Mouse (Mus musculus): ENCODE measurements around the gene Stam. TPM values are rescaled to one million over a fixed set of nuclear protein-coding genes. Genes with fewer than 3 reads are reported as not detected.

The Stam gene
- polyA plus RNA-seq, 1 experiment from 2014 or later = 80.2 TPM

DNA sequence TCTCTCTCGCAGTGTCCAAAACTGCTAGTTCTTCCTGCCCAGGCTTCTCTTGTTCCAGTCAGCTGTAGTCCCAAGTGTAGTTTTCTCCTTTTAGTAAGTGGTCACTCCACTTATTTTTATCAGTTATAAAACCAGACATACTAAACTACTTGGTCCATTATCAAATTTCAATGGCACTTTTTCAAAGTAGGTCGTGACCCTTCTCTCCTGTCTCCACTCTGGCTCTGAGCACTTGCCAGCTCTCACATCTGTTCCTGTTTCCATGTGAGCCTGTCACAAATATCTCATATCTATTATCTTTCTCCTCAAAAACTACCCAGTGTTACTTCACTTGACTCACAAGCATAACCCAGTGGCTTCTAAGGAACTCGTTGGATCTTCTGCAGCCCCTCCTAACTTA, 71.4 kb downstream of the Stam start:
- H3K9ac ChIP-seq = no peak overlapping the region
- H3K4me2 ChIP-seq = no peak overlapping the region
- no peaks in the 10 kb centered on the region for H3K4me1 ChIP-seq (ENCODE audit: insufficient read depth)
- TF ChIP-seq CTCF (IDR thresholded peaks at IDR 0.05; ENCODE audit: low read depth) = no peak
- peaks cover 57% of the 10 kb centered on the region for H3K36me3 ChIP-seq (ENCODE audit: insufficient read depth)
- H3K9me3 ChIP-seq (ENCODE audit: low read depth, low read length) = no peaks in the 10 kb centered on the region
- no peaks in the 10 kb centered on the region for H3K27me3 ChIP-seq (ENCODE audit: insufficient read depth, low read length)
- 69% methylated on average over 3 of the region's 3 CpGs for WGBS
- H3K27ac ChIP-seq (ENCODE audit: low read depth) = no peak overlapping the region
- H3K4me3 ChIP-seq (ENCODE audit: low read depth, low read length) = no peak overlapping the region
- no peak for DNase-seq
- no peak for ATAC-seq (ENCODE audit: insufficient read depth)

DNA sequence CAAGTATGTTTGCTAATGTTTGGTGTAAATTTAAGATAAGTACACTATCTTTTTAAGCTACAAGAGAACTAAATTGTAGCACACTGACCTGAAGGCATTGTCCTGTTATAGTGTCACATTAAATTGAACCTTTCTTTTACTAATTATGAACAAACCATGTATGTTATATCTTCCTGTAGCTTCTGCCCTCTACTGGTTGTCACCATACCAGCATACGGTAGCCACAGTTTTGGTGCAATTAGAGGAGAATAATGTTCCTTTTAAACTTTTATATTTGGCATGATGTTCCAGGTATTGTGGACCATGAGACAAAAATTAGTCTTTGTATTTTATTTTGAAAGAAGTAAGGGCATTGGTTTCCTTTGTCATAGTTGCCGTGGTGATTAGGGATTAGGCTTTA, 73.0 kb downstream of the Stam start:
- H3K4me1 ChIP-seq (ENCODE audit: insufficient read depth) = no peaks in the 10 kb centered on the region
- H3K36me3 ChIP-seq (ENCODE audit: insufficient read depth) = peaks cover 48% of the 10 kb centered on the region
- WGBS = 82% methylated on average over 2 of the region's 2 CpGs
- no peak overlapping the region for H3K9ac ChIP-seq
- TF ChIP-seq CTCF (IDR thresholded peaks at IDR 0.05; ENCODE audit: low read depth) = peak; percentile 54
- H3K4me2 ChIP-seq = no peak overlapping the region
- no peak overlapping the region for H3K4me3 ChIP-seq (ENCODE audit: low read depth, low read length)
- ATAC-seq (ENCODE audit: insufficient read depth) (no peak), DNase-seq (peak; percentile 57)
- no peak overlapping the region for H3K27ac ChIP-seq (ENCODE audit: low read depth)
- no peaks in the 10 kb centered on the region for H3K27me3 ChIP-seq (ENCODE audit: insufficient read depth, low read length)
- H3K9me3 ChIP-seq (ENCODE audit: low read depth, low read length) = no peaks in the 10 kb centered on the region

DNA sequence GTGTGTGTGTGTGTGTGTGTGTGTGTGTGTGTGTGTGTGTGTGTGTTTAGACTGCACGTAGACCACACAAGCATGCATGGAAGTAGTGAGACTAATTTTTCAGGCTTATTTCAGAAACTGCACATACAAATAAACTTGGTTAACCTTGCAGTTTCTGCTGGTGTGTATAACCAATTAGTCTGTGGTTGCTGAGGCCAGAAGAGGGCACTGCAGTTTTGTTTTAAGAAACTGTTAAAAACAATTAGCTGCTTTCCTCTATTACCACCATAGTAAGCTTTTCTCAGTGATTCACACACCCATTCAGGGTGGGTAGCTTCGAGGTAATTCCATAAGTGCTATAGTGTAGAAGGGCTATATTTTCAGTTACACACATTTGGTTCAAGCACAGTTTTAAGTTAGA, 76.9 kb downstream of the Stam start:
- Histone ChIP-seq H3K27me3 (ENCODE audit: insufficient read depth, low read length) (no peaks in the 10 kb centered on the region), H3K9me3 (ENCODE audit: low read depth, low read length) (no peaks in the 10 kb centered on the region), H3K4me2 (no peak overlapping the region), H3K4me1 (ENCODE audit: insufficient read depth) (no peaks in the 10 kb centered on the region), H3K9ac (no peak overlapping the region), H3K27ac (ENCODE audit: low read depth) (no peak overlapping the region), H3K4me3 (ENCODE audit: low read depth, low read length) (no peak overlapping the region), H3K36me3 (ENCODE audit: insufficient read depth) (peaks cover 19% of the 10 kb centered on the region)
- DNase-seq = peak; percentile 38
- no peak for ATAC-seq (ENCODE audit: insufficient read depth)
- TF ChIP-seq CTCF (IDR thresholded peaks at IDR 0.05; ENCODE audit: low read depth) = peak; percentile 22; the same call in 1 of the 2 replicates
- 90% methylated on average over 2 of the region's 2 CpGs for WGBS

DNA sequence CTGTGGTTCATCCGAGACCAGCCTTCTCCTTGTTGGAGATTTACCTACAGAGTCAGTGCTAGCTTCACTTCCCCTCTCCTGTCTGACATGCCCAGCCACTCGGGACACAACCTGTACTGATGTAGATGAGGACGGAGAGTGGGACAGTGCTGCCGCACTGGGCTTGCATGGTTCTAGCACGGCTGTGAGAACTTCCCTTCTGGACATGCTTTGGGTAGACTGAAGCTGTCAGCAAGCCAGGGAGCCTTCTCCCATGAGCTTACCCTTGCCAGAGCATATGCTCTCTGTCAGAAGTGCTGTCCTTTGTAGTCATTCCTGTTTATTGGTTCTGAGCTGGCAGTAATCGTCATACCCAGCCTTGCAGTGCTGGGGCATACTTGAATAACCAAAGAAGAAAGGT, 78.0 kb downstream of the Stam start:
- Histone ChIP-seq H3K27me3 (ENCODE audit: insufficient read depth, low read length) (no peaks in the 10 kb centered on the region), H3K4me1 (ENCODE audit: insufficient read depth) (no peaks in the 10 kb centered on the region), H3K27ac (ENCODE audit: low read depth) (no peak overlapping the region), H3K4me2 (no peak overlapping the region), H3K9me3 (ENCODE audit: low read depth, low read length) (no peaks in the 10 kb centered on the region), H3K9ac (no peak overlapping the region), H3K36me3 (ENCODE audit: insufficient read depth) (peaks cover 10% of the 10 kb centered on the region), H3K4me3 (ENCODE audit: low read depth, low read length) (no peak overlapping the region)
- DNase-seq = no peak
- 89% methylated on average over 6 of the region's 6 CpGs for WGBS
- no peak for ATAC-seq (ENCODE audit: insufficient read depth)
- no peak for TF ChIP-seq CTCF (IDR thresholded peaks at IDR 0.05; ENCODE audit: low read depth)

DNA sequence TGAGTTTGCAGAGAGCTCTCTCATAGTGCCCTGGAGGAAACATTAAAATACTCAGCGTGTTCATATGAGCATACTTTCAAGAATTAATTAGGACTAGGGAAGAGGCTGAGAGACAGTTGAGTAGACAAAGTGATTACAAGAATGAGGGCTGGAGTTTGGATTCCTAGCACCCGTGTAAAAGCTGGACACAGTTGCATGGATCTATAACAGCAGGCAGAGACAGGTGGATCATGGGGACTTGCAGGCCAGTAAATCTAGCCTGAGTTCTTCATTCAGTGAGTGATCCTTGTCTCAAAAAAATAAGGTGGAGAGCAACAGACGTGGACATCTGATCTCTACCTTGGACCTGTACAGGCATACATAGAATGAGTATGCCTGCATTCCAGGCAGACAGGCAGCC, 85.1 kb downstream of the Stam start:
- no peaks in the 10 kb centered on the region for H3K4me1 ChIP-seq (ENCODE audit: insufficient read depth)
- no peaks in the 10 kb centered on the region for H3K9me3 ChIP-seq (ENCODE audit: low read depth, low read length)
- H3K4me2 ChIP-seq = no peak overlapping the region
- no peak overlapping the region for H3K9ac ChIP-seq
- no peak overlapping the region for H3K27ac ChIP-seq (ENCODE audit: low read depth)
- WGBS = 80% methylated on average over 3 of the region's 3 CpGs
- H3K27me3 ChIP-seq (ENCODE audit: insufficient read depth, low read length) = no peaks in the 10 kb centered on the region
- H3K4me3 ChIP-seq (ENCODE audit: low read depth, low read length) = no peak overlapping the region
- no peak for DNase-seq
- no peak for TF ChIP-seq CTCF (IDR thresholded peaks at IDR 0.05; ENCODE audit: low read depth)
- ATAC-seq (ENCODE audit: insufficient read depth) = no peak
- 0 out of 2 replicates have a peak, but pooled peaks cover 2% of the 10 kb centered on the region for H3K36me3 ChIP-seq (ENCODE audit: insufficient read depth)

DNA sequence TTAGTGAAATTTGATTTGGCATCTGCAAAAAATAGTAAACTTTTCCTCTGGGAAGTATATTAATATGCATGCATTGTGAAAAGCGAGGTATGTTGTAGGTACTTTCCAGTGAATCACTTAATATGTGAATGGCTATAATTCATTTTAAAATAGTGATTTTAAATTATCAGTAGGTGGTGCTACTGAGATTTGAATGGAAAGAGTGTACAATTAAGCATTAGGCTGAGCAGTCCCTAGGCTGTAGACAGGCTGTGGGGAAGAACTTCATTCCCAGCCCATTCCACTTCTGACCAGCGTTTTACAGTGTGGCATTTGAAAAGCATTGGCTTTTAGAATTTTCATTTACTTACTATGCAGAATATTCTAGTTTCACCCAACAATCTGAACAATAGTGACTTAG, 85.9 kb downstream of the Stam start:
- WGBS = 73% methylated on average over 2 of the region's 2 CpGs

DNA sequence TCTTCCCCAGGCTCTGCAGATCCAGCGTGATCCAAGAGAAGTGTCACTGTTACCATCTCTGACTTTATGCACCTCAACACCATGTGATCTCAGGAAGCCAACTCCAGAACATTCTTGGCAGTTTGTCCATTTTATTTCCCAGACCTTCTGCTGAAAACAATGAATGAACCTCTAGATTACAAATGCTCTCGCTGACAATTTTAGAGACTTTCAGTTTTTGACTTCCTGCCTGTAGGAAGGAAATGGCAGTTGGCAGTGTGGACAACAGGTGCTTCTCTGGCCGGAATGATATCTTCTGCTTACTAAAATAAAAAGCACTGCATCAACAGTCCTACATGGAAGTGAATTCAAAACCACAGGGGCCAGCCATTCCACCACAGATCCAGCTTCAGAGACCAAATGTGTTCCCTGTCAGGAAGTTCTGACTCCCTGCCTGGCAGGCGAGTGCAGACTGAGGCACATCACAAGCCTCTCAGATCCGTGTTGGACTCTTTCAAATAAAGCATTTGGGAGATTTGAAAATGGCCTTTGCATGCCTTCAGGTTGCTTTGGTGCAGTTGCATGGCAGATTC, 90.6 kb downstream of the Stam start:
- no peak overlapping the region for H3K27ac ChIP-seq (ENCODE audit: low read depth)
- no peaks in the 10 kb centered on the region for H3K36me3 ChIP-seq (ENCODE audit: insufficient read depth)
- WGBS = 71% methylated on average over 5 of the region's 5 CpGs
- no peak overlapping the region for H3K9ac ChIP-seq
- H3K4me3 ChIP-seq (ENCODE audit: low read depth, low read length) = no peak overlapping the region
- H3K27me3 ChIP-seq (ENCODE audit: insufficient read depth, low read length) = no peaks in the 10 kb centered on the region
- TF ChIP-seq CTCF (IDR thresholded peaks at IDR 0.05; ENCODE audit: low read depth) = no peak
- DNase-seq = no peak
- no peak for ATAC-seq (ENCODE audit: insufficient read depth)
- H3K4me1 ChIP-seq (ENCODE audit: insufficient read depth) = no peaks in the 10 kb centered on the region
- no peaks in the 10 kb centered on the region for H3K9me3 ChIP-seq (ENCODE audit: low read depth, low read length)
- H3K4me2 ChIP-seq = no peak overlapping the region

More for the DNA sequence above, 85.9 kb downstream of the Stam start:
- no peak overlapping the region for H3K27ac ChIP-seq (ENCODE audit: low read depth)
- no peaks in the 10 kb centered on the region for H3K4me1 ChIP-seq (ENCODE audit: insufficient read depth)
- H3K9me3 ChIP-seq (ENCODE audit: low read depth, low read length) = no peaks in the 10 kb centered on the region
- 0 out of 2 replicates have a peak, but pooled peaks have one; percentile 16 for TF ChIP-seq CTCF (IDR thresholded peaks at IDR 0.05; ENCODE audit: low read depth)
- no peaks in the 10 kb centered on the region for H3K27me3 ChIP-seq (ENCODE audit: insufficient read depth, low read length)
- DNase-seq = peak; percentile 40
- peak; percentile 69; the same call in 1 of the 2 replicates for ATAC-seq (ENCODE audit: insufficient read depth)
- no peak overlapping the region for H3K4me2 ChIP-seq
- 0 out of 2 replicates have a peak, but pooled peaks cover 2% of the 10 kb centered on the region for H3K36me3 ChIP-seq (ENCODE audit: insufficient read depth)
- H3K9ac ChIP-seq = no peak overlapping the region
- H3K4me3 ChIP-seq (ENCODE audit: low read depth, low read length) = no peak overlapping the region

Measured in lung, embryonic 14.5 days (tissue).